Mouse (Mus musculus) kidney, adult 9 months (tissue): ENCODE measurements around the gene Notum.

Source experiments
- DNase-seq: peaks from one replicate; pipeline ENCODE4 v3.0.0; 2022

The Notum gene

GRCm38 (mm10) chr11:120615606-120616203 lies 45.3 kb downstream of the Notum start:
- no peak for DNase-seq

DNA sequence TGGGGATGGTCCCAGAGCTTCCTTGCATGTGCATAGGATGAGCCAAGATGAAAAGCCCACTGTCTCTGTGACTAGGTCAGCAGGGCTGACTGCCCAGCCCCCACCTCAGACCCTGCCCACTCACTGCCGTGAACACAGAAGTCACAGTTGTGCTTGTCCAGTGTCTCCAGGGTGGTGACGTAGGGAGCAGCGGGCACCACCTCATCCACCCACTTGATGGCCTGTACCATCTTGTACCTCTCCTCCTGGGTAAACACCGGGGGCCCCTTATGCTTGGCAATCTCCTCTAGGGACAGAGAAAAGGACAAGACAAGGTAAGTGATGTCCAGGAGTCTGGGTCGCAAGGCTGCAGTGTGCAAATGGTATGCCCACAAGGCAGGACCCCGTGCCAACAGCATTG lies 45.8 kb downstream of the Notum start:
- no peak for DNase-seq

DNA sequence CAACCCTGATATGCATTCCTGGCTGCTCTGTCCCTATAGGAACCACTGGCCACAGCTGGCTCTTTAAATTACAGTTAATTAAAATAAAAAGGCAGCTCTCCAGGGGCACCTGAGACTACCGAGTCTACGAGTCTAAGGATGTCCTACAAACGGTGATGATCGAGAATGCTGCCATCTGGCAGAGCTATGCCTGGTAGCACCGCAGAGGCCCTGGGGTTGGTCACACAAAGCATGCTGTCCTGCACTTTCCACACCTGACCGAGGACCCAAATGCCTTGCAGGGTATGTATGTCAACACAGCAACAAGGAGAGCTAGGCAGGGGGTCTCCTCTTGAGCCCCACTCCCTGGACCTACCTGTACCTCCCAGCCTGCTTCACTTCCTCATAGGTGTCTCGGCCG lies 47.0 kb downstream of the Notum start:
- DNase-seq, result no peak

- no peak for DNase-seq
Observed at GRCm38 (mm10) chr11:120613481-120613972, 47.4 kb downstream of the Notum start.

DNA sequence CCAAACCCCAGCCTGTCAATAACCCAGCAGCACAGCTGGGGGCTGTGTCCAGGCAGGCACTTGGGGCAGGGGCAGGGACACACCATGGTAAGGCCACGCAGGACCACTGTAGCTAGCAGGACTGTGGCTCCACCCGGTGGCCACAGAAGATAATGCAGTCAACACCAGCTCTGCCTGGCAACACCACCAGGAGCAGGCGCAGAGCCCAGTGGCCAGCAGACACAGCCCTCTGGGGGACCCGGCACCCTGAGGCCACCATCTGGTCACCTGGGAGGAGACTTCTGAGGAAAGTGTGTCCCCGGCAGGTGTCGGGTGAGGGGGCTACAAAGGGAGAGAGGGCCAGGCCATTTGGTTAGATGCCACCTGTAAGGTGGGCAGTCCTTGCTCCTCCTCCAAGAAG lies 48.2 kb downstream of the Notum start:
- DNase-seq, result peak; percentile 82

GRCm38 (mm10) chr11:120610477-120611046 lies 50.4 kb downstream of the Notum start:
- DNase-seq, result no peak

DNA sequence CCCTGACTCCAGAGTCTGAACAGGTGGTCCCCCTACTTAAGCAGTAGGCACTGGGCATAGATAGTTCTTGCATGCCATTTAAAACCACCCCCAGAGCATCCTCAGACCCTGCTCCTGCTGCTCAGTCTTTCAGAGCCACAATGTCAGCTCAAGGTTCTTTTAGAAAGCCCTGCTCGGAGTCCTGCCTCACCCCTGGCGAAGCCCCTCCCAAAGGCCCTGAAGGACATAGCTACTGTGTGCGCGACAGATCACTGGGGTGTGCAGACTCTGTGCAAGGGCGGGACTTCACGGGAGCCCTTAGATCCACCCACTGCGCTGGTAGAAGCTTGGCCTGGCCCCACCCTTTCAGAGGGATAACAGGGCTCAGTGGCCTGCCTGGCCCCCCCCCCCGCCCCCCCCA lies 51.7 kb downstream of the Notum start:
- DNase-seq, result peak; percentile 63

GRCm38 (mm10) chr11:120608241-120609034 lies 52.5 kb downstream of the Notum start, which contains the start of gene Npb:
Gene Npb (plus strand): TSS chr11:120608477.
- DNase-seq, result peak; percentile 22

- DNase-seq, result no peak
Observed at GRCm38 (mm10) chr11:120606764-120607163, 54.2 kb downstream of the Notum start.

GRCm38 (mm10) chr11:120605667-120606066 lies 55.3 kb downstream of the Notum start:
- no peak for DNase-seq
